Mouse (Mus musculus) midbrain, embryonic 15.5 days (tissue): ENCODE results near the gene Prrc2a. TPM values are rescaled to one million over a fixed set of nuclear protein-coding genes. Genes with fewer than 3 reads are reported as not detected.

ENCODE experiments used
- ATAC-seq: fragments of 200-750 bp; cut with Nextera tagmentation; replicated peaks from 2 replicates; pipeline ENCODE4 v1.8.0; 2017; ENCODE audit warnings: moderate TSS enrichment
- H3K27ac ChIP-seq: fragments of 300-500 bp; sonication (generic); 2 replicates; pipeline ENCODE4 v1.5.1; 2015; ENCODE audit warnings: mild to moderate bottlenecking, inconsistent platforms
- H3K27me3 ChIP-seq: fragments of 300-500 bp; sonication (generic); replicated peaks from 2 replicates; pipeline ENCODE4 v1.6.1; 2015; ENCODE audit warnings: inconsistent platforms
- H3K36me3 ChIP-seq: fragments of 300-500 bp; sonication (generic); replicated peaks from 2 replicates; pipeline ENCODE4 v1.6.1; 2015; ENCODE audit warnings: inconsistent platforms
- H3K4me1 ChIP-seq: fragments of 300-500 bp; sonication (generic); 2 replicates; pipeline ENCODE4 v1.6.1; 2015; ENCODE audit warnings: inconsistent platforms
- H3K4me2 ChIP-seq: fragments of 300-500 bp; sonication (generic); 2 replicates; pipeline ENCODE4 v1.6.1; 2015; ENCODE audit warnings: inconsistent platforms, mild to moderate bottlenecking, moderate library complexity
- H3K4me3 ChIP-seq: fragments of 300-500 bp; sonication (generic); 2 replicates; pipeline ENCODE4 v1.5.1; 2015; ENCODE audit warnings: mild to moderate bottlenecking, inconsistent platforms
- H3K9ac ChIP-seq: fragments of 300-500 bp; sonication (generic); 2 replicates; pipeline ENCODE4 v1.6.1; 2015; ENCODE audit warnings: mild to moderate bottlenecking, inconsistent platforms
- H3K9me3 ChIP-seq: fragments of 300-500 bp; sonication (generic); 2 replicates; pipeline ENCODE4 v1.6.1; 2016; ENCODE audit warnings: inconsistent platforms
- WGBS: fragments of 180-500 bp; shearing (Covaris S2); methylation state at CpG from one replicate; pipeline ENCODE4 v1.1.7; 2015; ENCODE audit warnings: mixed read lengths; 5-methylcytosine and 5-hydroxymethylcytosine counted together
- polyA plus RNA-seq: library from polyadenylated mRNA; unstranded; fragments of >200 nt; fragmentation: Nextera tagmentation; extraction: Ambion mirVana; gene quantifications from 2 replicates; pipeline ENCODE4 v1.2.1, GENCODE M21; 2015

Prrc2a gene
- polyA plus RNA-seq: 188 and 203 TPM in 2 replicates

DNA sequence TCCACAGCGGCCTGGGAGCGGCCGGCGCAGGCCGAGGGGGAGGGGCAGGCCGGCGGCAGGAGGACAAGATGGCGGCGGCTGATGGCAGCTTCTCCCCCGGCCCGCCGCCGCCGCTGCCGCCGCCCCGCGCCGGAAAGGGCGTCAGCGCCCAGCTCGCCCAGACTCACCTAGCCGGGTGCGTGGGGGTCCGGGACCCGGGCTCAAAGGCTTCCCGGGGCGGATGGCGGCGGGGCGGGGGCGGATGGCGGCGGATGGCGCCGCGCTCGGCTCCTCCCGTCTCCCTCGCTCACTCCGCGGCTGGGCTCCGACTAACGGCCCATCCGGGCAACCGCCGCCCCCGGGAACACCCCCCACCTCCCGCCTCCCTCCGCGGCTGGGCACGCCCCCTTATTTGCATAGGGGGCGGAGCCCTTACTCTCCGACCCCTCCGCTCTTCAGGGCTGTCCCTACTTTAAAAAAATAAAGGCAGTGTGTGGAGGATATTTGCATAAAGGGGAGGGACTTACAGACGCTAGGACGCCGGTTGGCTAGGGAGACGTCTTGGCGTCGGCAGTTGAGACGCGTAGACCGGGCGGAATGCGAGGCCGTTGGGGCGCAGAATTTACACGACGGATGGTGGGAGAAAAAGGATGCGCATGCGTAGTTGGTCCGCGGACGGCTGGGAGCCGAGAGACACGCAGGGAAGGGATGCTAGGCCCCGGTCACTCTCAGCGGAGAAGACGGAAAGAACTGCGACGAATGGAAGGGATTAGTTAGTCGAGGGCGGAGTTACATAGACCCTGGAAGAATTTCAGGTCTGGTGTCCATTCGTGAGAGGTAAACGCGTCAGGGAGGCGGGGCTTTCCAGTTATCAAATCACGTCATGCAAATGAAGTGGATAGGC lies at the start of gene Prrc2a:
Gene Prrc2a (minus strand): TSS at position 330 of the 883 bp plus-strand sequence.
- peak within 1 kb of the TSS; percentile 100 for H3K9ac ChIP-seq
- WGBS: under 1% methylated on average over 74 of the region's 89 CpGs
- peaks cover 20% of the 10 kb centered on the region for H3K36me3 ChIP-seq
- H3K4me1 ChIP-seq: peaks cover 40% of the 10 kb centered on the region
- H3K4me3 ChIP-seq: peak within 1 kb of the TSS; percentile 97
- H3K27ac ChIP-seq: peak within 1 kb of the TSS; percentile 98
- no peaks in the 10 kb centered on the region for H3K27me3 ChIP-seq
- H3K9me3 ChIP-seq: no peaks in the 10 kb centered on the region
- peak within 1 kb of the TSS; percentile 89 for H3K4me2 ChIP-seq
- peak; percentile 94 for ATAC-seq

DNA sequence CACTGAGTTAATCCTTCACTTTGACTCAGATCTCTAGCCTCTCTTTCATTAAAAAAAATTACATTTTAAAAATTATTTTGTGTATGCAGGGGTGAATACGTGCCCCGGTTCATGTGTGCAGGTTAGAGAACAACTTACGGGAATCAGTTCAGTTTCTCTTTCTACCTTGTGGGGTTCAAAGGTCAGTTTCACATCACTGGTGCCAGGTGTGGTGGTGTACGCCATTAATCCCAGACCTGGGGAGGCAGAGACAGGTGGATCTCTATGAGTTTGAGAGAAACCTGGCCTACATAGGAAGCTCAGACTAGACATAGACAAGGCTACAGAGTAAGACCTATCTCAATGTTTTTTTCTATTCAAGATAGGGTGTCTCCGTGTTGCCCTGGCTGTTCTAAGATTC lies 48.4 kb upstream of the Prrc2a start:
- no peak for ATAC-seq
- H3K27ac ChIP-seq: no peak overlapping the region
- 94% methylated on average over 5 of the region's 5 CpGs for WGBS

DNA sequence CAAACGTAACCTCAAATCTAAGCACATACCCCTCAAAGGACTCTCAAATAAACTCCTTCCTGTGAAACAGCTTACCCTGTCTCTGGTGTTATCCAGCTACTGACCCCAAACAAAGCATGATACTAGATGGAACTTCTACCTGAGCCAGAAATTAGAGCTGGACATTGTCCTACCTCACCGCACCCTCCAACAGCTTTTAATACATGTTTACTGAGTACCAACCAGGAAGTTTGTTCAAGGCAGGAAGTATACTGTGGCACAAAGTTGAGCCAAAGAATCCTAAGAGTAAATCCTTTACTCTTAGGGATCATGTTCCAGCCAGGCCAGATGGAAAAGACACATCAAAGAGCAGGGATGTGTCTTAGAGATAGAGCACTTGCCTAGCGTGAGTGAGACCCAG lies 45.9 kb upstream of the Prrc2a start:
- no peaks in the 10 kb centered on the region for H3K4me1 ChIP-seq
- H3K27me3 ChIP-seq: no peaks in the 10 kb centered on the region
- no peaks in the 10 kb centered on the region for H3K9me3 ChIP-seq
- H3K4me3 ChIP-seq: no peak overlapping the region
- H3K9ac ChIP-seq: no peak overlapping the region
- no peaks in the 10 kb centered on the region for H3K36me3 ChIP-seq
- H3K27ac ChIP-seq: no peak overlapping the region
- no peak for ATAC-seq
- 79% methylated on average over 3 of the region's 3 CpGs for WGBS
- H3K4me2 ChIP-seq: no peak overlapping the region

More for the DNA sequence above, 48.4 kb upstream of the Prrc2a start:
- Histone ChIP-seq H3K4me3 (no peak overlapping the region), H3K9me3 (no peaks in the 10 kb centered on the region), H3K36me3 (no peaks in the 10 kb centered on the region), H3K27me3 (no peaks in the 10 kb centered on the region), H3K4me1 (no peaks in the 10 kb centered on the region), H3K9ac (no peak overlapping the region), H3K4me2 (no peak overlapping the region)

DNA sequence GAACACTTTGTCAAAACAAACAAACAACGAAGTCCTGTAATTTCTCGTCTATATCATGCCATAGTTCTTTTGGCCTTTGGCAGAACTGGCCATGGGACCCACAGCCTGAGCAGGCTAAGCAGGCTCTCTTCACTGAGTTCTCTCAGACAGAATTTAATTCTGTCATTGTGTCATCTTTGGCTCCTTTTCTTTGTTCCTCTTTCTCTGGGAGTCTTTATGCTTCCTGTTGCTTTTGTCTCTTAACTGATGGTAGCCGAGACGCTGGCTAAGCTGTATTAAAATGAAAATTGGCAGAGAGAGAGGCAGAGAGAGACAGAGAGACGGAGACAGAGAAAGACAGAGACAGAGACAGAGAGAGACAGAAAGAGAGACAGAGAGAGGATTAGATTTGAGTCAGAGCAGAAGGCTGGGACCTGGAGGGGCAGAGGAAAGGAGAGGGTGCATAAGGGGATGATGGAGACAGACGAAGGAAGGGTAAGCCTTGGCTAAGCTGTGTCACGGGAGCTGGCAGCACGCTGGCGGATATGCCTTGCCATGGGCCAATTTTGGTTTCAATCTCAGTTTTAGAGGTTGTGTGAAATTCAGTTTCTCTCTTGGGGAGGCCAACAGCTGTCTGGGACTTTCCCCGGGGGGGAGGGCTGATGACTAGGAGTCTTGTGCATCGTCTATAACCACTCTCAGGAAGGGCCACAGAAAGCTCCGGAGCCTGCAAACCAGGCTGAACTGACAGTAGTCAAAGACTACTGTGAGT lies 45.3 kb upstream of the Prrc2a start:
- H3K4me1 ChIP-seq: no peaks in the 10 kb centered on the region
- no peaks in the 10 kb centered on the region for H3K36me3 ChIP-seq
- H3K9ac ChIP-seq: no peak overlapping the region
- 68% methylated on average over 12 of the region's 12 CpGs for WGBS
- H3K27ac ChIP-seq: no peak overlapping the region
- no peak overlapping the region for H3K4me3 ChIP-seq
- no peaks in the 10 kb centered on the region for H3K27me3 ChIP-seq
- H3K4me2 ChIP-seq: no peak overlapping the region
- ATAC-seq: no peak
- H3K9me3 ChIP-seq: no peaks in the 10 kb centered on the region

DNA sequence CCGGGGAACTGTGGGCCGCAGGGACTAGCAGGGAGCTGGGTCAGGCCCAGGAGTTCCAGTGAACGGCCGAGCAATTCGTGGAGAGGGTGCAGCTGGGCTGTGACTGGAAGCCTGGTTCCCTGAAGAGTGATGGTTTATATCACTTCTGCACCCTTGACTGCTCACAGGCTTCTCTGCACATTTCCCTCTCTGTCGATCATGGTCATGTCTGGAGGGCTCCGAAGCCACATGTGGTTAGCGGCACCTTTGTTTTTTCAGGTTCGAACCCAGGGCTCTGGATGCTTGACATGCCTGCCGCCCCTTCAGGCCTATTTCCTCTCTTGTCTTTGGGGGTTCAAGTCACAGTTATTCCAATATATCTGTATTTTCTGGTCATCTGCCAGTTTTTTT lies 40.7 kb upstream of the Prrc2a start:
- H3K9me3 ChIP-seq: no peaks in the 10 kb centered on the region
- no peak overlapping the region for H3K4me3 ChIP-seq
- no peak overlapping the region for H3K9ac ChIP-seq
- ATAC-seq: no peak
- H3K4me2 ChIP-seq: no peak overlapping the region
- WGBS: 58% methylated on average over 10 of the region's 10 CpGs
- peaks cover under 1% of the 10 kb centered on the region; the same call in 1 of the 2 replicates for H3K27me3 ChIP-seq
- no peaks in the 10 kb centered on the region for H3K4me1 ChIP-seq
- H3K27ac ChIP-seq: no peak overlapping the region
- H3K36me3 ChIP-seq: no peaks in the 10 kb centered on the region

DNA sequence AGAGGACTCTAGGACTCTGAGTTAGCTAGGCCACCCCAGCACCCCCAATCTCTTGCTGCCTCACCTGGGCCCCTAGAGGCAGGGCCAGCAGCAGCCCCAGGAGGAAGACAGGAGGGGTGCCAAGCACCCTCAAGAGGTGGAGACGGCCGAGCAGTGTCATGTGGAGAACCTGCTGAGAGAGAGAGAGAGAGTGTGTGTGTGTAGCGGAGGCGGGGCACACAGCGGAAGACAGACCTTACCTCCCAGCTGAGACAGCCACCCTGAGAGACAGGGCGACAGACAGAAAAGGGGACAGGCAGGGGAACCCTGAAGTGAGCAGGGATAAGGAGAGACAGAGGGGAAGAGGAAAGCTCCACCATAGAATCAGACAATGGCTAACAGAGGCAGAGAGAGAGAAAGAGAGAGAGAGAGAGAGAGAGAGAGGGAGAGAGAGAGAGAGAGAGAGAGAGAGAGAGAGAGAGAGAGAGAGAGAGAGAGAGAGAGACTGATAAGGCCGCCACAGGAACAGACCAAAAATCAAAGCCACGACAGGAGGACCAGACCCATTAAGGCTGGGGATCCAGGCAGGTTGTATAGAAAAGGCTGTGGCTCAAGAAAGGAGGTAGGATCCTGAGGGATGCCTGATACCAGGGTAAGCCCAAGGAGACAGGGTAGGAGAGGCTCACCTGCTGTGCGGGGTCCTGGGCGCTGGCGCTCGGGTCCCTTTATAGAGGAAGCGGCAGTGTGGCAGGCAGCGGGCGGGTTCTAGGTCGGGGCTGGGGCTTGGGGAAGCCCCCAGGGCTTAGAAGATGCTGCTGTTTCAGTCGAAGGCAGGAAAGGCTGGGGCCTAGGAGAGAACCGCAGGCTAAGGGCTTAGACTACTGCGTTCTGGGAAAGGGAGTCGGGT lies 40.0 kb upstream of the Prrc2a start, which contains the start of gene Lta:
Gene Lta (minus strand): TSS at position 858 of the 886 bp plus-strand sequence.
- 31% methylated on average over 20 of the region's 20 CpGs for WGBS
- H3K9ac ChIP-seq: no peak within 1 kb of the TSS
- H3K4me2 ChIP-seq: no peak within 1 kb of the TSS

DNA sequence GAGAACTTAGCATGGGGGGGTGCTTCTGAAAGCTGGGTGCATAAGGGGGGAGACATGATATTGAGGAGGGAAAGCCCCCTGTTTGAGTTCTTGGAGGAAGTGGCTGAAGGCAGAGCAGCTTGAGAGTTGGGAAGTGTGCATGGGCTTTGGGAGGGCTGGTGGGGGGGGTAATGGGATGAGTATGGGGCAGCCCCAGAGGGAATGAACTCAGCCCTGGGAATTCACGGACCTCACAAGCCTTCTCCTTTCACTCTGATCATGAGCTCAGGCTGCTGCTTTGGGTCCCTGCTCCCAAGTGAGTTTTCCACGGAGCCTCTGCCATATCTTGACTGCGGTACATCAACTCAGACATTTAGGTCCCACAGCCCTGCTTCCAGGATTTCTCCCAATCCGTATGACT lies 37.7 kb upstream of the Prrc2a start:
- Histone ChIP-seq H3K4me1 (no peaks in the 10 kb centered on the region), H3K4me2 (no peak overlapping the region), H3K9ac (no peak overlapping the region), H3K27ac (no peak overlapping the region), H3K36me3 (no peaks in the 10 kb centered on the region), H3K9me3 (no peaks in the 10 kb centered on the region), H3K4me3 (no peak overlapping the region), H3K27me3 (peaks cover 4% of the 10 kb centered on the region; the same call in 1 of the 2 replicates)
- ATAC-seq: no peak
- 80% methylated on average over 4 of the region's 4 CpGs for WGBS

More for the DNA sequence above, 40.0 kb upstream of the Prrc2a start, which contains the start of gene Lta:
- no peaks in the 10 kb centered on the region for H3K4me1 ChIP-seq
- H3K36me3 ChIP-seq: no peaks in the 10 kb centered on the region
- H3K4me3 ChIP-seq: no peak within 1 kb of the TSS
- peaks cover 4% of the 10 kb centered on the region; the same call in 1 of the 2 replicates for H3K27me3 ChIP-seq
- H3K27ac ChIP-seq: no peak within 1 kb of the TSS
- no peaks in the 10 kb centered on the region for H3K9me3 ChIP-seq
- no peak for ATAC-seq

DNA sequence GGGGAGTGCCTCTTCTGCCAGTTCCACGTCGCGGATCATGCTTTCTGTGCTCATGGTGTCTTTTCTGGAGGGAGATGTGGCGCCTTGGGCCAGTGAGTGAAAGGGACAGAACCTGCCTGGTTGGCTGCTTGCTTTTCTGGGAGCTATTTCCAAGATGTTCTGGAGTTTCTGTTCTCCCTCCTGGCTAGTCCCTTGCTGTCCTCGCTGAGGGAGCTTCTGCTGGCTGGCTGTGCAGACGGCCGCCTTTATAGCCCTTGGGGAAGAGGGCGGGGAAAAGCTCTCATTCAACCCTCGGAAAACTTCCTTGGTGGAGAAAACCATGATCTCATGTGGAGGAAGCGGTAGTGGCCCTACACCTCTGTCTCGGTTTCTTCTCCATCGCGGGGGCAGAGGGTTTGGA lies 37.1 kb upstream of the Prrc2a start, which contains the start of gene Tnf:
Gene Tnf (minus strand): TSS at position 221 of the 400 bp plus-strand sequence.
- H3K27ac ChIP-seq: no peak within 1 kb of the TSS
- H3K27me3 ChIP-seq: peaks cover 9% of the 10 kb centered on the region
- ATAC-seq: no peak
- no peak within 1 kb of the TSS for H3K9ac ChIP-seq
- no peak within 1 kb of the TSS for H3K4me2 ChIP-seq
- no peaks in the 10 kb centered on the region for H3K36me3 ChIP-seq
- WGBS: 54% methylated on average over 13 of the region's 13 CpGs
- no peaks in the 10 kb centered on the region for H3K9me3 ChIP-seq
- no peaks in the 10 kb centered on the region for H3K4me1 ChIP-seq
- no peak within 1 kb of the TSS for H3K4me3 ChIP-seq

DNA sequence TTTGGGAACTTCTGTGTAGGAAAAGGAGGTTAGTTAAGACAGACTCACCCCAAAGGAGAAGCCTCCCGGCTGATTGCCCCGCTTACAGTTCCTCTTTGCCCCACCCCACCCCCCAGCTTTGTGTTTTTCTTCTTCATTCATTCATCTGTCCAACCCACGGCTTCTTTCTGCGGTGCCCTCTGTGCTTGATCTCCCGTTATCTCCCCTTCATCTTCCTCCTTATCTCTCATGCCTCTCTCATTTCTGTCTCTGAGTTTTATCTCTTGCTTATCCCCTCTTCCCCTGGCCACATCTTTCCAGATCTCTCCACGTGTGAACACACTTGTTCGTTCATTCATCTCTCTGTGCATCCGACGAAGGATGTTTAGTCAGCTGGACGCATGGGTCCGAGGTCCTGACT lies 36.4 kb upstream of the Prrc2a start:
- Histone ChIP-seq H3K27ac (no peak overlapping the region), H3K9ac (no peak overlapping the region), H3K4me1 (peaks cover 1% of the 10 kb centered on the region; the same call in 1 of the 2 replicates), H3K9me3 (no peaks in the 10 kb centered on the region), H3K27me3 (peaks cover 15% of the 10 kb centered on the region), H3K4me3 (no peak overlapping the region), H3K4me2 (no peak overlapping the region), H3K36me3 (no peaks in the 10 kb centered on the region)
- WGBS: 81% methylated on average over 11 of the region's 11 CpGs
- ATAC-seq: no peak

DNA sequence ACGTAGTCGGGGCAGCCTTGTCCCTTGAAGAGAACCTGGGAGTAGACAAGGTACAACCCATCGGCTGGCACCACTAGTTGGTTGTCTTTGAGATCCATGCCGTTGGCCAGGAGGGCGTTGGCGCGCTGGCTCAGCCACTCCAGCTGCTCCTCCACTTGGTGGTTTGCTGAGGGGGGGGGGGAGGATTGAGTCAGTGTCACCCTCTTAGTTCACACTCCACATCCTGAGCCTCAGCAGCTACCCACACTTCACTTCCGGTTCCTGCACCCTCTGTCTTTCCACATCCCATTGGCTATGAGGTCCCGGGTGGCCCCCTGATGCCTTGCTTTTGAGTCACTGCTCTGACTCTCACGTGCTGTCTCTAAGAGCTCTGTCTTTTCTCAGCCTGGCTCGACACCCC lies 35.7 kb upstream of the Prrc2a start:
- Histone ChIP-seq H3K4me1 (peaks cover 8% of the 10 kb centered on the region), H3K9me3 (no peaks in the 10 kb centered on the region), H3K4me3 (no peak overlapping the region), H3K9ac (no peak overlapping the region), H3K36me3 (no peaks in the 10 kb centered on the region), H3K4me2 (no peak overlapping the region), H3K27ac (no peak overlapping the region), H3K27me3 (peaks cover 23% of the 10 kb centered on the region)
- 87% methylated on average over 11 of the region's 11 CpGs for WGBS
- ATAC-seq: no peak

DNA sequence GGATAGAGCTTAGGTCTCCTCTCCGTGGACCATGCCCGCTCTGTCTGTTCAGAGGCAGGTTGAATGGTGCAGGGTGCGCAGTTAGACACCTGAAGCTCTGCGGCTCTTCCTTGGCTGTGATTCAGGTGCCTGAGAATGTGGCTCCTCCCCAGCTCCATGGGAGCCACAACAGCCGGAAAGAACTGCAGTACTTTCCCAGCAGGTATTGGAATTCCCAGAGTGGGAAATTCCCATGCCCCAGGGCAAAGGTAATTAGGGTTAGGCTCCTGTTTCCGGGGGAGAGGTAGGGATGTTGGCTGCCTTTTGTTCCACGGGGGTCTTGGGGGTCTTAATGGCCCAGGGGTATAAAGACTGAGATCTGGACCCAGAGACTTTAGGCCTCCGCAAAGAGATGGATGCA lies 34.2 kb upstream of the Prrc2a start:
- peaks cover 11% of the 10 kb centered on the region for H3K4me1 ChIP-seq
- 32% methylated on average over 8 of the region's 8 CpGs for WGBS
- H3K9me3 ChIP-seq: no peaks in the 10 kb centered on the region
- H3K27ac ChIP-seq: no peak overlapping the region
- no peak for ATAC-seq
- H3K4me3 ChIP-seq: no peak overlapping the region
- H3K36me3 ChIP-seq: no peaks in the 10 kb centered on the region
- no peak overlapping the region for H3K4me2 ChIP-seq
- peaks cover 36% of the 10 kb centered on the region for H3K27me3 ChIP-seq
- H3K9ac ChIP-seq: no peak overlapping the region
